Mouse (Mus musculus) olfactory bulb, adult 2 months (tissue): Measurements from ENCODE around the gene Krtap5-3. TPM values are rescaled to one million over a fixed set of nuclear protein-coding genes. Genes with fewer than 3 reads are reported as not detected.
"Not testable (repeated sequence)": the region's sequence is repeated elsewhere in the genome, so short reads cannot be mapped to it uniquely, and the experiment has no call there.

Source experiments
- H3K27ac ChIP-seq: fragments of 200-500 bp; 2 replicates; pipeline ENCODE4 v1.5.1; 2012; ENCODE audit warnings: low read depth, low read length; ENCODE audit not compliant: insufficient read depth
- H3K4me1 ChIP-seq: fragments of 200-500 bp; 2 replicates; pipeline ENCODE4 v1.6.1; 2012; ENCODE audit warnings: low read length; ENCODE audit not compliant: control insufficient read depth, insufficient read depth
- H3K4me3 ChIP-seq: fragments of 200-500 bp; 2 replicates; pipeline ENCODE4 v1.5.1; 2012; ENCODE audit warnings: mild to moderate bottlenecking, low read depth, low read length, moderate library complexity; ENCODE audit not compliant: insufficient read depth
- CTCF ChIP-seq: fragments of 200-500 bp; IDR thresholded peaks from 2 replicates; pipeline ENCODE4 v1.5.1; 2012; ENCODE audit warnings: low read depth, mild to moderate bottlenecking, low read length, moderate library complexity; ENCODE audit not compliant: insufficient read depth
- POLR2A ChIP-seq: fragments of 200-500 bp; IDR thresholded peaks from 2 replicates; pipeline ENCODE4 v1.6.1; 2012; ENCODE audit warnings: mild to moderate bottlenecking, low read depth, low read length, moderate library complexity; ENCODE audit not compliant: insufficient read depth
- WGBS: fragments of 180-500 bp; shearing (Covaris S2); methylation state at CpG from one replicate; pipeline ENCODE4 v1.1.7; 2018; 5-methylcytosine and 5-hydroxymethylcytosine counted together
- polyA plus RNA-seq: library from polyadenylated mRNA; stranded (reverse); fragments of >200 nt; gene quantifications from 2 replicates; pipeline ENCODE4 v1.2.4, GENCODE M21; 2012; ENCODE audit warnings: low replicate concordance; ENCODE audit not compliant: missing spikeins, insufficient read depth, insufficient read length

Krtap5-3 gene
- polyA plus RNA-seq, result not detected in 2 replicates

DNA sequence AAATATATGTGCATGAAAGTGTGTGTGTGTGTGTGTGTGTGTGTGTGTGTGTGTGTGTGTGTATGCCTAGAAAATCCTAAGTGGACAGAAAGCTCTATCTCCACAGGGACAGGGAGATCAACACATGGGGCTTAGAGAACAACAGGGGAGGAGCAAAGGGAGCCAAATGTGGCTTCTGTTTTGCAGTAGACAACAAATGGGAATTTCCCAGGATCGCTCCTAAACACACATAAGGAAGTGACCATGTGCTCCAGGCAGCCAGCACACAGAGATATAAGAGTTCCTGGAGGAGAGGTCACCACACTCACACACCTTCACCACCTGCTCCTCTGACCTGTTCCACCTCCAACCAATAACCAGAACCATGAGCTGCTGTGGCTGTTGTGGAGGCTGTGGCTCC is at the start of gene Krtap5-3:
Gene Krtap5-3, plus strand, starts transcription at position 301 of the 400 bp plus-strand sequence.
- no peak within 1 kb of the TSS for H3K4me3 ChIP-seq
- no peak within 1 kb of the TSS for H3K27ac ChIP-seq
- 88% methylated on average over 1 of the region's 1 CpGs for WGBS
- TF ChIP-seq CTCF (no peak), POLR2A (no peak)
- no peaks in the 10 kb centered on the region for H3K4me1 ChIP-seq

GRCm38 (mm10) chr7:142152191-142152590 is 49.0 kb upstream of the Krtap5-3 start:
- no peak for TF ChIP-seq POLR2A
- no peak overlapping the region for H3K27ac ChIP-seq
- no peaks in the 10 kb centered on the region; the same call in 1 of the 2 replicates for H3K4me1 ChIP-seq
- H3K4me3 ChIP-seq, result no peak overlapping the region
- 88% methylated on average over 4 of the region's 4 CpGs for WGBS

GRCm38 (mm10) chr7:142155308-142155707 is 45.9 kb upstream of the Krtap5-3 start:
- no peak overlapping the region for H3K4me3 ChIP-seq
- no peaks in the 10 kb centered on the region; the same call in 1 of the 2 replicates for H3K4me1 ChIP-seq
- H3K27ac ChIP-seq, result no peak overlapping the region
- TF ChIP-seq CTCF (no peak), POLR2A (no peak)
- 59% methylated on average over 1 of the region's 1 CpGs for WGBS

DNA sequence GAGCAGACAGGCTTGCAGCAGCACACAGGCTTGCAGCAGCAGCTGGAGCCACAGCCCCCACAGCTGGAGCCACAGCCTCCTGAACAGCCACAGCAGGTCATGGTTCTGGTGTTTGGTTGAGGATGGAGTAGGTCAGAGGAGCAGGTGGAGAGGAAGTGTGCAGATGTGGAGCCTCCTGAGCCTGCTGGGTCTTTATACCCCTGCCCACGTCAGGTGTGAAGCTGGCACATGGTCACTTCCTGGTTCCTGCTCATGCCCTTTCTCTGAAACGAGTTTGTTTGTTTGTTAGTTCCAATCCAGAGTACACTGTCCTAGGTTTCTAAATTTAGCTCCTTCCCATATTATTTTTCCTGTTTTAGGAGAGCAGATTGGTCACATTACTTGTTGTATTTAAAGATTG is 44.2 kb upstream of the Krtap5-3 start, which contains the start of gene Gm29735:
Gene Gm29735, minus strand, starts transcription at position 101 of the 400 bp plus-strand sequence.
- WGBS, result 42% methylated on average over 2 of the region's 2 CpGs
- not testable (repeated sequence) for H3K27ac ChIP-seq, H3K4me3 ChIP-seq, H3K4me1 ChIP-seq

DNA sequence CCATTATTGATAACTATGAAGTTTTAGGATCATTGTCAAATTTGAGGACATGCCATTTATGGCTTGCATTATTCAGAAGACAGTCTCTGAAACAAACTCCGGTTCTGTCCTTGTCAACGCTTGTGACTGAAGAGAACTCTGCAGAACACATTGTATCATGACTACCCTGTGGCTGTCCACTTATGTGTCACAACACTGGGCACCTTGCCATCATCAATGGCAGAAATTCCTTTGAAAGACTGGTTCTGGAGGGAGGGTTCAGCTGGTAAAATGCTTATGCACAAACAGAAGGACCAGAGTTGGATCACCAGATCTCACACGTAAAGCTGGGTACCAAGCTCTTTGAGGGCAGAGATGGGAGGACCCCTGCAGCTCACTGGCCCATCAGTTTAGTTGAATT is 41.8 kb upstream of the Krtap5-3 start:
- no peak for TF ChIP-seq POLR2A
- no peak for TF ChIP-seq CTCF
- WGBS, result 89% methylated on average over 3 of the region's 3 CpGs
- H3K4me3 ChIP-seq, result no peak overlapping the region
- H3K4me1 ChIP-seq, result no peaks in the 10 kb centered on the region; the same call in 1 of the 2 replicates
- H3K27ac ChIP-seq, result no peak overlapping the region

DNA sequence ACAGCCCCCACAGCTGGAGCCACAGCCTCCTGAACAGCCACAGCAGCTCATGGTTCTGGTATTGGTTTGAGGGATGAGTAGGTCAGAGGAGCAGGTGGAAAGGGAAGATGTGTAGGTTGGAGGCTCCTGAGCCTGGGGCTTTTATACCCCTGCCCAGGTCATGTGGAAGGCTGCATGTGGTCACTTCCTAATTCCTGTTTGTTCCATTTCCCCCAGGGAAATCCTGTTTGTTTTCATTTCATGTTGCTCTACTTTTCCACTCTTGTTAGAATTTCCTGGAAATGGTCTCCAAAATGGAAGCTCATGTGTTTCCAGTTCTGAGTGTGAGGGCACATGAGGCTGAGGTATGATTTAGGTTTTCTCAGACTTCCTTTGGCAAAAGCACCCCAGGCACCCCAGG is 35.5 kb upstream of the Krtap5-3 start, which contains the start of gene Gm4553:
Gene Gm4553, minus strand, starts transcription at position 101 of the 400 bp plus-strand sequence.
- H3K4me1 ChIP-seq, H3K4me3 ChIP-seq, H3K27ac ChIP-seq: not testable (repeated sequence)

DNA sequence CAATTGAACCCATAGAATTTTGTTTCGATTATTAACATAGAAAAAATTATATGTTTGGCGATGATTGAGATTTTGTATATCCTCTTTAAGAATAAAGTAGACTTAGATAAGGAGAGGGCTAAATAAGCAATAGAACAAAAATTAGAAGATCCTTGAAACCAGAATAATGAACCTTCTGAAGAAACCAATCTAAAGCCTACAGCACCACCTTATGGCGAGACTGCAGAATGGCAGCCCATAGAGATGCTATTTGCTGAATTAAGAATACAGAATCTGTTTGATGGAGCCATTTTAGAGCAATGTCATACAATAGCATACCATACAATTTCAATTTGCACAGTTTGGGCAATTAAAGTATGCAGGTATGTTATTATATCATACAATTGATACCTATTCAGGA is 31.3 kb upstream of the Krtap5-3 start:
- TF ChIP-seq POLR2A (no peak), CTCF (no peak)
- 59% methylated on average over 3 of the region's 3 CpGs for WGBS
- no peaks in the 10 kb centered on the region for H3K4me1 ChIP-seq
- no peak overlapping the region for H3K27ac ChIP-seq
- H3K4me3 ChIP-seq, result no peak overlapping the region

GRCm38 (mm10) chr7:142175905-142176304 is 25.3 kb upstream of the Krtap5-3 start, which contains the start of gene Krtap5-2:
TSS of gene Krtap5-2 (minus strand) at chr7:142176005.
- not testable (repeated sequence) for H3K4me3 ChIP-seq, H3K4me1 ChIP-seq, H3K27ac ChIP-seq

DNA sequence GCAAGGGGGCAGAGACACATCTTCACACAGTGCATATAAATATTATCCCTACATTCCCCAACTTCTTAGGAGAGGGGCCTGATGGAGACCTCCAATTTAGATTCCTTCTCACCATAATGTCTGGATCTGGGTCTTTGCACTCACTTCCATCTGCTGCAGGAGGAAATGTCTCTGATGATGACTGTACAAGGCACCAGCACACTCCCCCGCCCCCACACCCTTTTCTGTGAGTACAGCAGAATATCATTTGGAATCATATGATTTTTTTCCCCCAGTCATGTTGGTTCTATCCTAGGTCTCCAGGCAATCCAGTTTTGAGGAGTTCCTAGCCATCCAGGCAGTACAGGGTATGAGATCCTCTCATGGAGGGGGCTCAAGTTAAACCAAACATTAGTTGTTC is 22.5 kb upstream of the Krtap5-3 start:
- no peaks in the 10 kb centered on the region for H3K4me1 ChIP-seq
- no peak for TF ChIP-seq CTCF
- no peak for TF ChIP-seq POLR2A
- H3K4me3 ChIP-seq, result no peak overlapping the region
- 94% methylated on average over 1 of the region's 1 CpGs for WGBS
- no peak overlapping the region for H3K27ac ChIP-seq

- 58% methylated on average over 1 of the region's 1 CpGs for WGBS
- H3K4me3 ChIP-seq, result no peak overlapping the region
- TF ChIP-seq CTCF, result no peak
- TF ChIP-seq POLR2A, result no peak
- H3K27ac ChIP-seq, result no peak overlapping the region
- no peaks in the 10 kb centered on the region for H3K4me1 ChIP-seq
Observed at GRCm38 (mm10) chr7:142181021-142181420, 20.1 kb upstream of the Krtap5-3 start.
